8 mouse cellular contexts compared by ENCODE assay signal in genomic region chr1:155109387-155110350, GRCm38 (mm10). TPM values are rescaled to one million over a fixed set of nuclear protein-coding genes. Genes with fewer than 3 reads are reported as not detected.
DNase-seq lines count a peak whose midpoint lies in the region; ATAC-seq and TF ChIP-seq lines count a peak whose summit lies in the region.

No protein-coding gene starts in this region.

- peak overlapping the region; percentile 42 for H3K4me2 ChIP-seq in kidney, postnatal 0 days (ENCODE audit: low read length)
- peak overlapping the region; percentile 42 for H3K4me2 ChIP-seq in limb, embryonic 13.5 days (replicated peaks)
- H3K4me2 ChIP-seq in stomach, embryonic 14.5 days (replicated peaks; ENCODE audit: low read depth, low read length), result peak overlapping the region; percentile 29; the same call in 1 of the 2 replicates

- TF ChIP-seq CTCF in kidney, postnatal 0 days (IDR thresholded peaks at IDR 0.05; ENCODE audit: low read depth), result no peak

- no peak overlapping the region for H3K27ac ChIP-seq in kidney, postnatal 0 days
- no peak overlapping the region for H3K27ac ChIP-seq in limb, embryonic 13.5 days
- H3K27ac ChIP-seq in stomach, embryonic 14.5 days (ENCODE audit: low read length), result peak overlapping the region; percentile 71; the same call in 1 of the 2 replicates

- WGBS in kidney, postnatal 0 days, result 17% methylated on average over 18 of the region's 18 CpGs
- 20% methylated on average over 18 of the region's 18 CpGs for WGBS in limb, embryonic 13.5 days
- WGBS in stomach, embryonic 14.5 days, result 14% methylated on average over 18 of the region's 18 CpGs

- no peak overlapping the region for H3K9ac ChIP-seq in kidney, postnatal 0 days (ENCODE audit: low read depth, low read length)
- peak overlapping the region; percentile 45; the same call in 1 of the 2 replicates for H3K9ac ChIP-seq in limb, embryonic 13.5 days
- no peak overlapping the region for H3K9ac ChIP-seq in stomach, embryonic 14.5 days (replicated peaks; ENCODE audit: low read depth, low read length)

- H3K4me1 ChIP-seq in kidney, postnatal 0 days (replicated peaks; ENCODE audit: insufficient read depth, low read length), result 0 out of 2 replicates have a peak, but pooled peaks cover 6% of the 10 kb centered on the region
- H3K4me1 ChIP-seq in limb, embryonic 13.5 days, result peaks cover 21% of the 10 kb centered on the region
- H3K4me1 ChIP-seq in stomach, embryonic 14.5 days (ENCODE audit: control insufficient read depth, insufficient read depth, low read length), result peaks cover 20% of the 10 kb centered on the region; the same call in 1 of the 2 replicates

- no peak overlapping the region for H3K4me3 ChIP-seq in kidney, postnatal 0 days (replicated peaks; ENCODE audit: low read depth, low read length)
- H3K4me3 ChIP-seq in limb, embryonic 13.5 days, result 0 out of 2 replicates have a peak overlapping the region, but pooled peaks have one; percentile 5
- H3K4me3 ChIP-seq in stomach, embryonic 14.5 days (ENCODE audit: low read depth, low read length), result no peak overlapping the region

- ATAC-seq in kidney, postnatal 0 days (replicated peaks; ENCODE audit: low FRiP score, low read depth), result no peak
- no peak for ATAC-seq in limb, embryonic 13.5 days (ENCODE audit: low FRiP score, low read depth)
- ATAC-seq in stomach, embryonic 14.5 days (ENCODE audit: insufficient number of reproducible peaks, insufficient read depth, low FRiP score, low read depth), result no peak

- H3K36me3 ChIP-seq in kidney, postnatal 0 days (ENCODE audit: insufficient read depth, low read length), result no peaks in the 10 kb centered on the region
- H3K36me3 ChIP-seq in limb, embryonic 13.5 days, result no peaks in the 10 kb centered on the region
- no peaks in the 10 kb centered on the region for H3K36me3 ChIP-seq in stomach, embryonic 14.5 days (ENCODE audit: control insufficient read depth, insufficient read depth, low read length)

- DNase-seq in kidney, postnatal 0 days (ENCODE audit: low spot score), result no peak
- DNase-seq in kidney, postnatal 14 days, result no peak
- DNase-seq in gastrocnemius, postnatal 25 days, result peak; percentile 44
- no peak for DNase-seq in adrenal gland, adult 8-10 months
- DNase-seq in ovary, postnatal 10 days (ENCODE audit: low spot score), result no peak
- DNase-seq in right cerebral cortex, postnatal 4 days, result no peak

- H3K27me3 ChIP-seq in kidney, postnatal 0 days (ENCODE audit: insufficient read depth, low read length), result no peaks in the 10 kb centered on the region
- no peaks in the 10 kb centered on the region for H3K27me3 ChIP-seq in limb, embryonic 13.5 days
- no peaks in the 10 kb centered on the region for H3K27me3 ChIP-seq in stomach, embryonic 14.5 days (ENCODE audit: control insufficient read depth, insufficient read depth, low read length)

- no peaks in the 10 kb centered on the region for H3K9me3 ChIP-seq in kidney, postnatal 0 days (replicated peaks; ENCODE audit: low read length)
- H3K9me3 ChIP-seq in limb, embryonic 13.5 days, result no peaks in the 10 kb centered on the region
- no peaks in the 10 kb centered on the region for H3K9me3 ChIP-seq in stomach, embryonic 14.5 days (ENCODE audit: control insufficient read depth, low read depth, low read length)

RNA-seq across cellular contexts. Expression of gene Ier5, which starts 10.2 kb away (rescaled TPM):
- 8.0 and 11.4 TPM in 2 replicates for polyA plus RNA-seq in kidney, postnatal 0 days (2015; fragmentation: Nextera tagmentation; extraction: Ambion mirVana)
- 1 to 10 TPM; 5.5 to 7.5 TPM for total RNA-seq in gastrocnemius, postnatal 25 days (2021)
- 5.8 and 6.0 TPM in 2 replicates for polyA plus RNA-seq in limb, embryonic 13.5 days (2015; fragmentation: Nextera tagmentation; extraction: Ambion mirVana)
- 7.1 and 8.2 TPM in 2 replicates for polyA plus RNA-seq in stomach, embryonic 14.5 days (2014; fragmentation: Nextera tagmentation; extraction: Ambion mirVana)
- total RNA-seq in adrenal gland, adult 8-10 months (2022), result 10 to 100 TPM in 3 of 4 experiments, 1 to 10 TPM in 1; 7.8 to 11.9 (median 11.2) TPM

RNA-seq across cellular contexts. Expression of gene Mr1, which starts 36.9 kb away (rescaled TPM):
- 7.4 and 7.9 TPM in 2 replicates for polyA plus RNA-seq in kidney, postnatal 0 days (2015; fragmentation: Nextera tagmentation; extraction: Ambion mirVana)
- 10 to 100 TPM in 1 of 2 experiments, 1 to 10 TPM in 1; 7.3 to 10.6 TPM for total RNA-seq in gastrocnemius, postnatal 25 days (2021)
- 7.6 and 7.7 TPM in 2 replicates for polyA plus RNA-seq in limb, embryonic 13.5 days (2015; fragmentation: Nextera tagmentation; extraction: Ambion mirVana)
- polyA plus RNA-seq in stomach, embryonic 14.5 days (2014; fragmentation: Nextera tagmentation; extraction: Ambion mirVana), result 11.0 and 13.5 TPM in 2 replicates
- 10 to 100 TPM; 34.4 to 41.2 (median 40.1) TPM for total RNA-seq in adrenal gland, adult 8-10 months (2022)

RNA-seq across cellular contexts. Expression of gene Stx6, which starts 48.8 kb away (rescaled TPM):
- polyA plus RNA-seq in kidney, postnatal 0 days (2015; fragmentation: Nextera tagmentation; extraction: Ambion mirVana), result 57.1 and 59.9 TPM in 2 replicates
- 10 to 100 TPM; 11.3 to 12.2 TPM for total RNA-seq in gastrocnemius, postnatal 25 days (2021)
- polyA plus RNA-seq in limb, embryonic 13.5 days (2015; fragmentation: Nextera tagmentation; extraction: Ambion mirVana), result 89.3 and 98.1 TPM in 2 replicates
- polyA plus RNA-seq in stomach, embryonic 14.5 days (2014; fragmentation: Nextera tagmentation; extraction: Ambion mirVana), result 80.1 and 81.7 TPM in 2 replicates
- 10 to 100 TPM; 51.1 to 58.4 (median 54.2) TPM for total RNA-seq in adrenal gland, adult 8-10 months (2022)
